In genomic region chr17:31254463-31254931, GRCm38 (mm10) we compare ENCODE assay signal across 8 mouse cellular contexts. TPM values are rescaled to one million over a fixed set of nuclear protein-coding genes. Genes with fewer than 3 reads are reported as not detected.
DNase-seq lines count a peak whose midpoint lies in the region; ATAC-seq and TF ChIP-seq lines count a peak whose summit lies in the region.

No protein-coding gene starts in this region.

- no peak for TF ChIP-seq EP300 in lung, postnatal 0 days (IDR thresholded peaks at IDR 0.05)

- peaks cover 54% of the 10 kb centered on the region for H3K4me1 ChIP-seq in E14TG2a.4 (replicated peaks; ENCODE audit: low read depth, low read length)
- 0 out of 2 replicates have a peak, but pooled peaks cover 6% of the 10 kb centered on the region for H3K4me1 ChIP-seq in forebrain, embryonic 13.5 days
- H3K4me1 ChIP-seq in hindbrain, embryonic 10.5 days (replicated peaks) = peaks cover 13% of the 10 kb centered on the region
- H3K4me1 ChIP-seq in lung, postnatal 0 days (ENCODE audit: insufficient read depth, low read depth, low read length) = no peaks in the 10 kb centered on the region

- peak; percentile 92 for ATAC-seq in forebrain, embryonic 13.5 days
- peak; percentile 79 for ATAC-seq in lung, postnatal 0 days

- whole genome bisulfite sequencing in forebrain, embryonic 13.5 days = 9% methylated on average over 9 of the region's 9 CpGs
- WGBS in hindbrain, embryonic 10.5 days = 10% methylated on average over 9 of the region's 9 CpGs
- WGBS in lung, postnatal 0 days = 10% methylated on average over 9 of the region's 9 CpGs

- H3K9me3 ChIP-seq in E14TG2a.4 (ENCODE audit: low read length) = peaks cover 10% of the 10 kb centered on the region
- H3K9me3 ChIP-seq in forebrain, embryonic 13.5 days (replicated peaks) = no peaks in the 10 kb centered on the region
- H3K9me3 ChIP-seq in hindbrain, embryonic 10.5 days = 0 out of 2 replicates have a peak, but pooled peaks cover 2% of the 10 kb centered on the region
- H3K9me3 ChIP-seq in lung, postnatal 0 days (ENCODE audit: low read length) = no peaks in the 10 kb centered on the region

- 0 out of 2 replicates have a peak overlapping the region, but pooled peaks have one; percentile 0 for H3K27ac ChIP-seq in forebrain, embryonic 13.5 days
- peak overlapping the region; percentile 41 for H3K27ac ChIP-seq in hindbrain, embryonic 10.5 days
- no peak overlapping the region for H3K27ac ChIP-seq in lung, postnatal 0 days (ENCODE audit: low read length)

- peak; percentile 19 for DNase-seq in c-Kit-positive CD71-positive TER-119-positive erythroid progenitor cells, embryonic 14.5 days (ENCODE audit: low spot score)
- peak; percentile 71 for DNase-seq in hindbrain, embryonic 10.5 days (ENCODE audit: low spot score)
- peak; percentile 60 for DNase-seq in layer of hippocampus, adult 9-10 months (ENCODE audit: low spot score)
- peak; percentile 85 for DNase-seq in lung, postnatal 0 days (ENCODE audit: low spot score)
- peak; percentile 81 for DNase-seq in ovary, postnatal 14 days (ENCODE audit: low spot score)
- DNase-seq in thymus, postnatal 0 days (ENCODE audit: low spot score) = peak; percentile 72

- TF ChIP-seq CTCF in E14TG2a.4 (conservative IDR thresholded peaks at IDR 0.05; ENCODE audit: low read length) = peak; percentile 72
- peak; percentile 91 for TF ChIP-seq CTCF in lung, postnatal 0 days (IDR thresholded peaks at IDR 0.05)

- peak overlapping the region; percentile 48 for H3K4me3 ChIP-seq in E14TG2a.4 (replicated peaks; ENCODE audit: low read length)
- H3K4me3 ChIP-seq in forebrain, embryonic 13.5 days = no peak overlapping the region
- H3K4me3 ChIP-seq in hindbrain, embryonic 10.5 days = no peak overlapping the region
- no peak overlapping the region for H3K4me3 ChIP-seq in lung, postnatal 0 days (ENCODE audit: low read depth, low read length)

- H3K27me3 ChIP-seq in E14TG2a.4 (ENCODE audit: insufficient read depth, low read length) = no peaks in the 10 kb centered on the region
- H3K27me3 ChIP-seq in forebrain, embryonic 13.5 days = no peaks in the 10 kb centered on the region
- peaks cover 5% of the 10 kb centered on the region; the same call in 1 of the 2 replicates for H3K27me3 ChIP-seq in hindbrain, embryonic 10.5 days (ENCODE audit: insufficient read depth, poor library complexity, severe bottlenecking)
- no peaks in the 10 kb centered on the region for H3K27me3 ChIP-seq in lung, postnatal 0 days (replicated peaks; ENCODE audit: insufficient read depth, low read length)

- no peak overlapping the region for H3K9ac ChIP-seq in forebrain, embryonic 13.5 days
- no peak overlapping the region for H3K9ac ChIP-seq in lung, postnatal 0 days (replicated peaks; ENCODE audit: low read depth)

- H3K36me3 ChIP-seq in E14TG2a.4 (ENCODE audit: insufficient read depth, low read length) = peaks cover 17% of the 10 kb centered on the region; the same call in 1 of the 2 replicates
- H3K36me3 ChIP-seq in forebrain, embryonic 13.5 days (ENCODE audit: poor library complexity, severe bottlenecking) = no peaks in the 10 kb centered on the region
- H3K36me3 ChIP-seq in hindbrain, embryonic 10.5 days = no peaks in the 10 kb centered on the region
- H3K36me3 ChIP-seq in lung, postnatal 0 days (ENCODE audit: insufficient read depth, low read length) = no peaks in the 10 kb centered on the region

- no peak overlapping the region; the same call in 1 of the 2 replicates for H3K4me2 ChIP-seq in forebrain, embryonic 13.5 days
- no peak overlapping the region for H3K4me2 ChIP-seq in lung, postnatal 0 days (replicated peaks; ENCODE audit: low read depth, low read length)

RNA-seq across cellular contexts. Expression of gene Rsph1, which starts 22.7 kb away (rescaled TPM):
- 4.0 and 5.2 TPM in 2 replicates for polyA plus RNA-seq in forebrain, embryonic 13.5 days (2015; fragmentation: Nextera tagmentation; extraction: Ambion mirVana)
- polyA plus RNA-seq in hindbrain, embryonic 10.5 days (2016; fragmentation: Nextera tagmentation; extraction: Ambion mirVana) = 4.1 and 7.7 TPM in 2 replicates
- 21.4 and 25.2 TPM in 2 replicates for polyA plus RNA-seq in lung, postnatal 0 days (2015; fragmentation: Nextera tagmentation; extraction: Ambion mirVana)
- 0.90 and 1.2 TPM in 2 replicates for polyA plus RNA-seq in thymus, postnatal 0 days (2015; fragmentation: Nextera tagmentation; extraction: Ambion mirVana)

RNA-seq across cellular contexts. Expression of gene Slc37a1, which starts 32.1 kb away (rescaled TPM):
- polyA plus RNA-seq in forebrain, embryonic 13.5 days (2015; fragmentation: Nextera tagmentation; extraction: Ambion mirVana) = 10.4 and 11.4 TPM in 2 replicates
- polyA plus RNA-seq in hindbrain, embryonic 10.5 days (2016; fragmentation: Nextera tagmentation; extraction: Ambion mirVana) = 9.0 and 17.3 TPM in 2 replicates
- 25.2 and 33.9 TPM in 2 replicates for polyA plus RNA-seq in lung, postnatal 0 days (2015; fragmentation: Nextera tagmentation; extraction: Ambion mirVana)
- polyA plus RNA-seq in thymus, postnatal 0 days (2015; fragmentation: Nextera tagmentation; extraction: Ambion mirVana) = 12.8 and 14.1 TPM in 2 replicates

RNA-seq across cellular contexts. Expression of gene Ubash3a, which starts 46.8 kb away (rescaled TPM):
- 0.04 TPM in 1 of 2 replicates, not detected in the other for polyA plus RNA-seq in forebrain, embryonic 13.5 days (2015; fragmentation: Nextera tagmentation; extraction: Ambion mirVana)
- polyA plus RNA-seq in hindbrain, embryonic 10.5 days (2016; fragmentation: Nextera tagmentation; extraction: Ambion mirVana) = 0.14 and 0.61 TPM in 2 replicates
- polyA plus RNA-seq in lung, postnatal 0 days (2015; fragmentation: Nextera tagmentation; extraction: Ambion mirVana) = 0.11 and 0.38 TPM in 2 replicates
- 66.8 and 75.0 TPM in 2 replicates for polyA plus RNA-seq in thymus, postnatal 0 days (2015; fragmentation: Nextera tagmentation; extraction: Ambion mirVana)

RNA-seq across cellular contexts. Expression of gene Tmprss3, which starts 55.7 kb away (rescaled TPM):
- polyA plus RNA-seq in forebrain, embryonic 13.5 days (2015; fragmentation: Nextera tagmentation; extraction: Ambion mirVana) = not detected in 2 replicates
- 0.06 TPM in 1 of 2 replicates, not detected in the other for polyA plus RNA-seq in hindbrain, embryonic 10.5 days (2016; fragmentation: Nextera tagmentation; extraction: Ambion mirVana)
- polyA plus RNA-seq in lung, postnatal 0 days (2015; fragmentation: Nextera tagmentation; extraction: Ambion mirVana) = not detected in 2 replicates
- polyA plus RNA-seq in thymus, postnatal 0 days (2015; fragmentation: Nextera tagmentation; extraction: Ambion mirVana) = 0.13 and 0.25 TPM in 2 replicates

Comparison
In these comparisons a context has a peak if more than half of its experiments do, and no peak if none do; other contexts are left out.
1. DNase-seq: peak in every context shown above with its lines; median percentile 85 in lung, postnatal 0 days; 81 in ovary, postnatal 14 days; 72 in thymus, postnatal 0 days; 71 in hindbrain, embryonic 10.5 days; 60 in layer of hippocampus, adult 9-10 months; 19 in c-Kit-positive CD71-positive TER-119-positive erythroid progenitor cells, embryonic 14.5 days.
2. RNA of gene Ubash3a, which starts 46.8 kb away (polyA plus RNA-seq): 66.8 to 75.0 TPM in thymus, postnatal 0 days; 0.11 to 0.38 TPM in lung, postnatal 0 days, 0.14 to 0.61 TPM in hindbrain, embryonic 10.5 days and 0.04 TPM in forebrain, embryonic 13.5 days; every median in the first group is over 10 times any median in the second.